Mouse (Mus musculus) G1E (cell line): ENCODE results near the gene Smoc1.

ENCODE experiments used
- CTCF ChIP-seq: IDR thresholded peaks from 2 replicates; pipeline ENCODE4 v1.5.1; 2012; ENCODE audit warnings: low read depth, low read length, inconsistent platforms, mixed read lengths
- GATA1 ChIP-seq: IDR thresholded peaks from 2 replicates; pipeline ENCODE4 v1.6.1; 2012; ENCODE audit warnings: borderline replicate concordance, low read length, inconsistent platforms, mixed read lengths

DNA sequence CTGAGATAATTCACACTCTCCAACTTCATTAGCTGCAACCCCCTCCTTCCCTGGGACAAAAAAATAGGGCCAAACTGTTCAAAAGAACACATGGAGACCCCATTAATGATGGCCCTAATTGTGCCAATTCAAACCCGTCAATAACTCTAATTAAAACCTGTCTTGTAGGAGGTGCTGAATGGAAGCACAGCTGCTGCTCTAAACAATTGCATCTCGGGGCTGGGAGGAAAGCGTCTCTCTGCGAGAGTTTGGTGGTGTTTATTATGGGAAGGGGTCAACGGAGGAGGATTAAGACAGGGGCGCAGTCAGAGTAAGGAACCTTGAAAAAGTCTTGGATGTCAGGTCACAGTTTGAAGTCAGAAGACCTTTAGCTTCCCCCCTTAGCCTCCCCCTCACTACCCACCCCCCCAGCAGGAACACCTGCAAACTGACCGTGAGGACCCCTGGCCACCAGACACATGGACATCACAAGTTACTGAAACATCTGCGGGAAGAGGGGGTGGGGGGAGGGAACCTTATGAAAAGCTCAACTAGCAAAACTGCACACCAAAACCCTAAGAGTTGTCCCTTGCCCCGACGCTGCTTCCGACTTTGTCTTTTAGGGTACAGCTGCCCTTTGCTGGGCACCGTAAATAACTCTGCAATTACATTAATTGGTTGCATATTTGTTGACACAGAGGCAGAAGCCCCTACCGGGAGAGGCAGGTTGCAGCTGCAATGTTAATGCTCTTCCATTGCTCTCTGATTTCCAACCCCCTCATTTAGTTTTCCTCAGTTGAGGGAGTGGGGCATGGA is 23.6 kb upstream of the Smoc1 start:
- no peak for TF ChIP-seq CTCF
- no peak for TF ChIP-seq GATA1
